Mouse (Mus musculus) embryonic facial prominence, embryonic 15.5 days (tissue): ENCODE measurements at regions not wholly inside any gene's neighbourhood (a gene's known extent, or its start where the extent isn't known, plus 50 kb on each side); places are given as distances from the start of the nearest gene placed in this dataset.
A peak's percentile ranks its signal among the peaks of the same experiment; 100 is the strongest.

Experiments
- ATAC-seq: fragments of 200-750 bp; cut with Nextera tagmentation; 2 replicates; pipeline ENCODE4 v1.8.0; 2017; ENCODE audit warnings: low read depth, moderate TSS enrichment; ENCODE audit not compliant: insufficient number of reproducible peaks, low FRiP score, low TSS enrichment
- H3K27ac ChIP-seq: fragments of 300-500 bp; sonication (generic); replicated peaks from 2 replicates; pipeline ENCODE4 v1.5.1; 2015; ENCODE audit warnings: mild to moderate bottlenecking, inconsistent platforms
- H3K27me3 ChIP-seq: fragments of 300-500 bp; sonication (generic); 2 replicates; pipeline ENCODE4 v1.6.1; 2015; ENCODE audit warnings: inconsistent platforms
- H3K36me3 ChIP-seq: fragments of 300-500 bp; sonication (generic); 2 replicates; pipeline ENCODE4 v1.6.1; 2015; ENCODE audit warnings: mild to moderate bottlenecking, inconsistent platforms
- H3K4me1 ChIP-seq: fragments of 300-500 bp; sonication (generic); 2 replicates; pipeline ENCODE4 v1.6.1; 2015; ENCODE audit warnings: inconsistent platforms
- H3K4me2 ChIP-seq: fragments of 300-500 bp; sonication (generic); replicated peaks from 2 replicates; pipeline ENCODE4 v1.6.1; 2015; ENCODE audit warnings: mild to moderate bottlenecking, inconsistent platforms
- H3K4me3 ChIP-seq: fragments of 300-500 bp; sonication (generic); replicated peaks from 2 replicates; pipeline ENCODE4 v1.5.1; 2015; ENCODE audit warnings: mild to moderate bottlenecking, inconsistent platforms
- H3K9ac ChIP-seq: fragments of 300-500 bp; sonication (generic); 2 replicates; pipeline ENCODE4 v1.6.1; 2015; ENCODE audit warnings: inconsistent platforms
- H3K9me3 ChIP-seq: fragments of 300-500 bp; sonication (generic); replicated peaks from 2 replicates; pipeline ENCODE4 v1.6.1; 2016; ENCODE audit warnings: inconsistent platforms
- WGBS: fragments of 180-500 bp; shearing (Covaris S2); methylation state at CpG from one replicate; pipeline ENCODE4 v1.1.7; 2015; 5-methylcytosine and 5-hydroxymethylcytosine counted together

DNA sequence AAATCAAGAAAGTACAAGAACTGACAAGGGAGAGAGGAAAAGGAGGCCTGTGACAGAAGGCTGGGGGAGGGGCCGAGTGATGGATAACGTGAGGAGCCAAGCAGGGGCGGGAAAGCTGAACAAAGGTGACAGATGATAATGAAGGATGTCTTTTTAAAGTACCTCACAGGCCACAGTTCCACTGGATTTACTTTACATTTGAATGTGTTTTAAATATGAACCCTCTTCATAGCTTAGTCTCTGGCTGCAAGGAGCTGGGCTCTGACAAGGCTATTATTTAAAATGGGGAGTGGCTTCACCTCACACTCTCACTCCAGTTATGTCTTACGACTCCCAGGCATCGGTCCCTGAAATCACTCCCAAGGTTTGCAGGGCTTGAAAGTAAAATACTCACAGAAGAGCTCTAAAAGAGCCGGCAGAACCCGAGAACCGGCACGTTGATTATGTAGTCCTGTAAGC lies 190.6 kb upstream of the Dnajc24 start:
- ATAC-seq = no peak
- Histone ChIP-seq H3K9ac (no peak overlapping the region), H3K36me3 (no peaks in the 10 kb centered on the region), H3K4me1 (no peaks in the 10 kb centered on the region), H3K4me2 (peak overlapping the region; percentile 63), H3K27me3 (no peaks in the 10 kb centered on the region; the same call in 1 of the 2 replicates), H3K4me3 (peak overlapping the region; percentile 29), H3K27ac (no peak overlapping the region), H3K9me3 (no peaks in the 10 kb centered on the region)
- WGBS = 4% methylated on average over 9 of the region's 9 CpGs

DNA sequence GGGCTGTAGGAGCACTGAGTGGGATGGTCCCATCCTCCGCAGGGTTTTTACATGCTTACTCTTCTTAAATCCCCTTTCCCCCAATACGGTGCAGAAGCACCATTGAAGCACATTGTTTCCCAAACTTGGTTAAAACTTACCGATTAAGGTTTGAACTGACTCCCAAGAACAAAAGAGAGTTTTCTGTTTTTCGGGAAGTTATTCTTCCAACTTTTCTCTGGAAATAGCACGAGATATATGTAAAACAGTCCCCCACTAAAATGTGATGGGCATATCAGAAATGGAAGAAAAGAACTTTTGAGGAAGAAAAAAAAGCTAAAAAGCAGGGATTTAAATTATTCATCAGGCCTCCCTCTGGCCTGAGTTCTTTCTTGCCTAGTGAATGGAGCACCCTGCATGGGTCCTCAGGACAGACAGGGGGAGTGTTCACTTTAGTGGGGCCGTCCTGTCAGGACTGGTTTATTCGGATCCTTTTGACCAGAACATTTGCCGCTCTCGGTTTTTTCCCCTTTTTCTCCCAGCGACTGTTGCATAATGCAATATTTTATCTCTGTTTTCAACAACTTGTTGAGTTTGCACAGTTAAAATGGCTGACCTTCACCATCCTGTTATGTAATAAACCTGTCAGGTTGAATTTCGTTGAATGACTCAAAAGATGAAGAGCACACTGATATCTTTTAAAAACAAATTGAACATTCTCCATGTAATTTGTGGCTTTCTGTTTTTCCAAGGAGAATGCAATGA lies 187.4 kb upstream of the Dnajc24 start:
- Histone ChIP-seq H3K4me2 (no peak overlapping the region), H3K4me3 (no peak overlapping the region), H3K4me1 (no peaks in the 10 kb centered on the region), H3K36me3 (no peaks in the 10 kb centered on the region), H3K27me3 (no peaks in the 10 kb centered on the region; the same call in 1 of the 2 replicates), H3K27ac (no peak overlapping the region), H3K9me3 (no peaks in the 10 kb centered on the region), H3K9ac (no peak overlapping the region)
- WGBS = 37% methylated on average over 11 of the region's 11 CpGs
- ATAC-seq = no peak

DNA sequence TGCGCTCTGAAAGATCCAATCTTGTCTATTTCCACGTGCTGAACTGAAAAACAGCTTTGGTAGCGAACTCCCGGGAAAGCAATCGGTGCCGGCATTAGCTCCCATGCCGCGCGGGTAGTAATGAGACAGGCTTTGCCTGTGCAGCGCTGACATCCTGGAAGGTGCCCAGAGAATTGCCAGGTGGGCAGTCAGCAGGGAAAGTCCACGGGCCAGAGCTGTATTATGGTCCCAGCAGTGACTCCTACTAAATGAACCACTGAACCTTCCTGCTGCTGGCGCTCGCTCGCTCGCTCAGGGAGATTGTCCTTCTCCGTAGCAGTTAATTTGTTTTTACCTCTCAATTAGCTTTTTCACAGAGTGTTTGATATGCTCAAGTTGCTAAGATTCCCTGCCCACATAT lies 180.3 kb upstream of the Dnajc24 start:
- no peak for ATAC-seq
- WGBS = 72% methylated on average over 16 of the region's 16 CpGs
- no peak overlapping the region for H3K4me2 ChIP-seq
- H3K4me3 ChIP-seq = no peak overlapping the region
- H3K36me3 ChIP-seq = no peaks in the 10 kb centered on the region
- peaks cover 8% of the 10 kb centered on the region; the same call in 1 of the 2 replicates for H3K27me3 ChIP-seq
- no peak overlapping the region for H3K27ac ChIP-seq
- H3K9ac ChIP-seq = no peak overlapping the region
- H3K4me1 ChIP-seq = no peaks in the 10 kb centered on the region
- no peaks in the 10 kb centered on the region for H3K9me3 ChIP-seq

DNA sequence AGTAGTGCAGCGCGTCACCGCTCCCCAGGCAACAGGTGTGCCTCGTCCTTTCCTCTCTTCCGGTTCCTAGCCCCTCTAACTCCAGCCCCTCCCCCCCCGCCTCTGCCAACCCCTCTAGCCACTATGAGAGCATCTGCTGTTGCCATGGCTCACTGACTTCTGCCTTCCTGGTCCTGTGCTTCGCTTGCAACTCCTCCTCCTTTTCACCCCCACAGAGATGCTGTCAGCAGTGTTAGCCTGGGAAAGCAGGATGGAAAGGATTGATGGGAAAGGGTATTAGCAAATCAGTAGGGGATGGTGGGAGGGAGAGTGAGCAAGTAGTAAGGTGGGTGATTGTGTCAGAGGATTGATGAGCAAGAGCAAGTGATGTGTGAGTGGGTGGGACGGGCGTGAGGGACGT lies 178.7 kb upstream of the Dnajc24 start:
- Histone ChIP-seq H3K4me2 (no peak overlapping the region), H3K36me3 (no peaks in the 10 kb centered on the region), H3K9ac (no peak overlapping the region), H3K9me3 (no peaks in the 10 kb centered on the region), H3K4me3 (no peak overlapping the region), H3K27ac (no peak overlapping the region), H3K4me1 (no peaks in the 10 kb centered on the region), H3K27me3 (peaks cover 8% of the 10 kb centered on the region; the same call in 1 of the 2 replicates)
- no peak for ATAC-seq
- 15% methylated on average over 9 of the region's 10 CpGs for WGBS

DNA sequence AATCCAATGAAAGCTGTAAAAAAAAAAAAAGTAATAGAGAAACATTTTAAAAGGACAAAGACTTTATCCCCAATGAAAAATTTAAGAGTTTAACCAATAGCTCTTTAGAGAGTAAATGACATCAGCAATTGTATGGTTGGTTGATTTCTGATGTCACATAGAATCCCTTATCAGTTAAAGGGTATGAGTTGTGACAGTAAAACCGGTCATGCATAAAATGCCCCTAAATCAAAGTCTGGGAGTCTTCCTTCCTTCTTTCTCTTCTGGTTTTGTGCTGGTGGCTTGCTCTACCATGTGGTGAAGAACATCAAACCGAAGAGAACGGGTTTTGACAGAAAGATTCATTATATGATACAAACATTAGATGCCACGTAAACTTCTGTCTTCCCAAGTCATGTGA lies 159.3 kb upstream of the Dnajc24 start:
- ATAC-seq = no peak
- H3K27me3 ChIP-seq = no peaks in the 10 kb centered on the region
- WGBS = 69% methylated on average over 4 of the region's 4 CpGs
- no peaks in the 10 kb centered on the region for H3K9me3 ChIP-seq
- H3K4me2 ChIP-seq = no peak overlapping the region
- no peak overlapping the region for H3K4me3 ChIP-seq
- no peaks in the 10 kb centered on the region for H3K36me3 ChIP-seq
- H3K4me1 ChIP-seq = no peaks in the 10 kb centered on the region
- H3K27ac ChIP-seq = no peak overlapping the region
- H3K9ac ChIP-seq = no peak overlapping the region

DNA sequence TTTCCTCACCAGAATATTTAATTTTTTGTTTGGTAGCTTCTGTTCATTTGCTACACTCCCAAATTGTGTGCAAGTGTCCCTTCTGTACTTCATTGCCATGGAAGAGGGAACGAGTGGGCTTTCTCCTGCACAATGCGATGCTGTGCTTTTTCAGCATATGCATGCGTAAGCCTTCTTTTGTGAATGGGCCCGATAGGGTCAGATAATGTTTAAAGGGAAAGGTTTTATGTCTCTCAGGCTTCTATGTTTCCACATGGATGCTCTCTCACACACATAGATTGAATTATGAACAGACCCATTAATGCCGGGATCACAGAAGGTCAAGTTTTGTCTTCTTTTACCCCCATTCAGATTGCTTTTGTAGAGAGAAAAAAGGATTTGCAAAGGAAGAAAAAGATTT lies 158.5 kb upstream of the Dnajc24 start:
- H3K4me3 ChIP-seq = no peak overlapping the region
- no peaks in the 10 kb centered on the region for H3K9me3 ChIP-seq
- no peak for ATAC-seq
- 84% methylated on average over 5 of the region's 5 CpGs for WGBS
- H3K4me1 ChIP-seq = no peaks in the 10 kb centered on the region
- no peaks in the 10 kb centered on the region for H3K27me3 ChIP-seq
- H3K27ac ChIP-seq = no peak overlapping the region
- H3K4me2 ChIP-seq = no peak overlapping the region
- no peaks in the 10 kb centered on the region for H3K36me3 ChIP-seq
- no peak overlapping the region for H3K9ac ChIP-seq

DNA sequence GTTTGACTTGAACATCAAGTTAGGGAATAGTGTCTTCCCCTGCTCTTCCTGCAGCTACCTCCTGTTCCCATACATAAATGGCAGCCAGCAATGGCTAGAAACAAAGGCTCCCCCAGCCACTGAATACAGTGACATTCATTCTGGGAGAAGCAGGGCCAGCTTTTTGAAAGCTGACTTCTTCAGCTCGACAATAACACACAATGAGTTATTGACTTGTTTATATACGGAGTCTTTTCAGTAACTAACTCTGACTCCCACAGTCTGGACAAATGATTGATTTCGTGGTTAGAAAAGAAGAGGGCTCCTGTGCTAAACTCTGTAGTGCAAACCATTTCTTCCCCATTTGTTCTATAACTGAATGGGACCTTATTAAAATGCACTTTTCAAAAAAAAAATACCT lies 146.4 kb upstream of the Dnajc24 start:
- Histone ChIP-seq H3K9ac (no peak overlapping the region), H3K4me3 (no peak overlapping the region), H3K36me3 (no peaks in the 10 kb centered on the region), H3K4me2 (no peak overlapping the region), H3K4me1 (no peaks in the 10 kb centered on the region), H3K9me3 (no peaks in the 10 kb centered on the region), H3K27me3 (no peaks in the 10 kb centered on the region), H3K27ac (no peak overlapping the region)
- 53% methylated on average over 3 of the region's 3 CpGs for WGBS
- no peak for ATAC-seq

DNA sequence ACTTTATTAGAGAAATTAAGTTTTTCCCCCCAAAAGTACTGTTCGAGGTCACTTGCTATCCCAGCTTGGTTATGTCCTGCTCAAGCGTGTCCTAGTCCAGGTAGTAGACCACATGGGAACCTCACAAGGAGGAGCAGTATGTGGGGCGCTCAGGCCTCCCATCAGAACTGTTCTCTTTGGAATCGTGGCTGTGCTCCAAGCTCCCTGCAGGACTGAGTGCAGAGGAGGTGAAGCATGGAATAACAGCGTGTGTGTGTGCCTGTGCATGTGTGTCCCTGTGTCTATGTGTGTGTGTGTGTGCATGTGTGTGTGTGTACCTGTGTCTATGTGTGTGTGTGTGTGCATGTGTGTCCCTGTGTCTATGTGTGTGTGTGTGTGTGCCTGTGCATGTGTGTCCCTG lies 137.6 kb upstream of the Dnajc24 start:
- Histone ChIP-seq H3K9ac (no peak overlapping the region), H3K4me2 (no peak overlapping the region), H3K36me3 (no peaks in the 10 kb centered on the region), H3K4me1 (no peaks in the 10 kb centered on the region), H3K27me3 (no peaks in the 10 kb centered on the region), H3K4me3 (no peak overlapping the region), H3K27ac (no peak overlapping the region), H3K9me3 (no peaks in the 10 kb centered on the region)
- no peak for ATAC-seq
- 94% methylated on average over 5 of the region's 5 CpGs for WGBS

DNA sequence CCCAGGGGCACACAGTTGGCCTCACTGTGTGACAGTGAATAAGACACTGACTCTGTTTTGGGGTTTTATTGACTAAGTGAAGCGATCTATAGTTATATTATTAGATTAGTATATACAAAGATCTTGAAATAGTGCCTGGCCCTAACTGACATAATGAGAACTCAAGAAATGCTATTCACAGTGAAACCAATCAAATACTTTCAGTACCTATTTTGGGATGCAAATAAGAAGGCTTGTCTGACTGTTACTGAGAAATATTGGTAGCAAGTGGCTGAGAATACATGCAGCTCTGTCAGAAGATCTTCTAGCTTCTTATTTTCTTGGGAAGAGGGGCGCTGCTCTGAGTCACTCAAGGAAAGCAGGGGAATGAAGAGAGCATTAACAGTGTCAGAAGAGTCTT lies 97.7 kb upstream of the Dnajc24 start:
- no peak overlapping the region for H3K4me2 ChIP-seq
- H3K36me3 ChIP-seq = no peaks in the 10 kb centered on the region
- no peaks in the 10 kb centered on the region for H3K9me3 ChIP-seq
- no peak overlapping the region for H3K9ac ChIP-seq
- no peak for ATAC-seq
- no peaks in the 10 kb centered on the region for H3K4me1 ChIP-seq
- WGBS = 85% methylated on average over 2 of the region's 2 CpGs
- H3K27ac ChIP-seq = no peak overlapping the region
- no peak overlapping the region for H3K4me3 ChIP-seq
- no peaks in the 10 kb centered on the region for H3K27me3 ChIP-seq

DNA sequence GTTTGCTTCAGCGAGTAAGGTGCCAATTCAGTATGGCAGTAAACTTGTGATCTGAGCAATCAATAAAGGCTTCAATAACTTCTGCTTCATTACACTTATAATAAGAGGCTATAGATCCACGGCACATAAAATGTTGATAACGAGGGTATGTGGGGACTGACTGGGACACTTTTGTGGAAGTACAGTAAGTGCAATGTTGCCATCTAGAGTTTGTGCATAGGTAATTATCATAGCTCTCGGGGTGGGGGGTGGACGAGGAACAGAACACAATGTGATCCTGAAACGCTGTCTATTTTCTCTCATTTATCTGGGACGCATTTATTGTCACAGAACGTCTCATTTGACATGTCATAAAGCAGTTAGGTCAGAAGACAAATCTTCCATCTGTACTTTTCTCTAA lies 82.8 kb upstream of the Dnajc24 start:
- H3K9ac ChIP-seq = no peak overlapping the region
- H3K4me2 ChIP-seq = no peak overlapping the region
- no peak for ATAC-seq
- H3K27ac ChIP-seq = no peak overlapping the region
- no peaks in the 10 kb centered on the region for H3K36me3 ChIP-seq
- 61% methylated on average over 8 of the region's 8 CpGs for WGBS
- H3K4me3 ChIP-seq = no peak overlapping the region
- H3K27me3 ChIP-seq = no peaks in the 10 kb centered on the region
- H3K4me1 ChIP-seq = no peaks in the 10 kb centered on the region
- no peaks in the 10 kb centered on the region for H3K9me3 ChIP-seq

DNA sequence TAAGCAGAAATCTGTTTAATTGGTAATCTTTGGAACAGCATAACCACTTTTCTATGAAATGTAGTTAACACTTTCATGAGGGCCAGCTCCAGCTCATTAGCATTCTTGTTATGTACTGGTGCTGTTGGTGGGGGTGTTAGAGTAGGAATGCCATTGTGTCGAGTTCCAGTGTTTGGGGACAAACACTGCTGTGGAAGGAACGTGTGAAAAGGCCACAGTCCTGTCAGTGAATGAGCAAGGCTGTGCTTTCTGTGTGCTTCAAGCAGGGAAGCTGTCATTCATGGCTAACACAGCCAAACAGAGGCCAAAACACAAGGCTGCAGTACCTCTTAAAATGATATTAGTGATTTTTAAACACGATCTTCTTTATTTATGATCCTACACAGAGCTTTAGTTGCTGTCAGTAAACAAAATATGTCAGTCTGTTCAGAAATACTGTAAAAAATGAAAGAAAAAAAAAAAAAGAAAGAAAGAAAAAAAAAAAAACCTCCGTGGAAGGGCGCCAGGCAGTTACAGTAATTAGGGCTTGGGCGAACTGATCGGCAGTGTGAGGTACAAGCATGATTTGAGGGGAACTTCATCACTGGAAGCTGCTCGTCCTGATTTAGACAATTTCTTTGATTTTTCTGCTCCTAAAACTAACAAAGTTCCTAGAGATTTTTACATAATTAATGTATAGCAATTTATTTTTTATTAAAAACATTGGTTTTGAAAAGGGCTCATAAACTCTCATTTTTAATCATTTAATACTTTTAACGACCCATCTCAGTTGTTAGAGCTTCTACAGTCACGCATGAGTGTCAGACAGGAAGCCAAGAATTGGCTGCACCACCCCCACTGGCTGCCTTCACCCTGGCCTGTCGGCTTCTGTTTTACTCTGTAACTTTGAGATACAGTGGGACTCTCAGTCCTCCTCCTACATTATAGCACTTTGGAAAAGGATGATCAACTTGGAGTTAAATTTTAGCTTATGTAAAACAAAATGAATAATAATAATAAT lies 80.8 kb upstream of the Dnajc24 start:
- H3K4me3 ChIP-seq = no peak overlapping the region
- H3K9ac ChIP-seq = no peak overlapping the region
- no peaks in the 10 kb centered on the region for H3K9me3 ChIP-seq
- H3K27me3 ChIP-seq = no peaks in the 10 kb centered on the region
- no peak for ATAC-seq
- no peak overlapping the region for H3K27ac ChIP-seq
- H3K4me2 ChIP-seq = no peak overlapping the region
- H3K36me3 ChIP-seq = no peaks in the 10 kb centered on the region
- WGBS = 20% methylated on average over 11 of the region's 11 CpGs
- no peaks in the 10 kb centered on the region for H3K4me1 ChIP-seq
